Mouse (Mus musculus): ENCODE results near the gene Nes. TPM values are rescaled to one million over a fixed set of nuclear protein-coding genes. Genes with fewer than 3 reads are reported as not detected.

The Nes gene
- polyA plus RNA-seq, 1 experiment from 2014 or later: 31.8 TPM

GRCm38 (mm10) chr3:88002291-88002976 lies 31.6 kb downstream of the Nes start:
- Histone ChIP-seq H3K4me3 (0 out of 2 replicates have a peak overlapping the region, but pooled peaks have one; percentile 14), H3K4me2 (peak overlapping the region; percentile 26), H3K9ac (no peak overlapping the region), H3K36me3 (no peaks in the 10 kb centered on the region), H3K4me1 (replicated peaks) (peaks cover 40% of the 10 kb centered on the region), H3K27me3 (peaks cover 67% of the 10 kb centered on the region), H3K27ac (replicated peaks) (peak overlapping the region; percentile 58), H3K9me3 (no peaks in the 10 kb centered on the region)
- 7% methylated on average over 17 of the region's 17 CpGs for WGBS
- peak; percentile 64 for ATAC-seq (ENCODE audit: low FRiP score, low read depth)

- Histone ChIP-seq H3K27me3 (peaks cover 30% of the 10 kb centered on the region), H3K9me3 (no peaks in the 10 kb centered on the region), H3K4me3 (no peak overlapping the region), H3K4me1 (replicated peaks) (peaks cover 18% of the 10 kb centered on the region), H3K9ac (no peak overlapping the region), H3K4me2 (no peak overlapping the region), H3K27ac (replicated peaks) (no peak overlapping the region), H3K36me3 (no peaks in the 10 kb centered on the region)
- 84% methylated on average over 18 of the region's 18 CpGs for WGBS
- ATAC-seq (ENCODE audit: low FRiP score, low read depth): no peak
Measured at GRCm38 (mm10) chr3:88005822-88006786, 35.2 kb downstream of the Nes start.

- WGBS: 14% methylated on average over 6 of the region's 6 CpGs
- Histone ChIP-seq H3K4me1 (replicated peaks) (no peaks in the 10 kb centered on the region), H3K9ac (no peak overlapping the region), H3K27ac (replicated peaks) (no peak overlapping the region), H3K9me3 (no peaks in the 10 kb centered on the region), H3K27me3 (no peaks in the 10 kb centered on the region), H3K36me3 (no peaks in the 10 kb centered on the region), H3K4me2 (no peak overlapping the region), H3K4me3 (no peak overlapping the region)
- ATAC-seq (ENCODE audit: low FRiP score, low read depth): no peak
Measured at GRCm38 (mm10) chr3:88010634-88011265, 39.9 kb downstream of the Nes start.

GRCm38 (mm10) chr3:88022322-88023191 lies 51.7 kb downstream of the Nes start:
- no peaks in the 10 kb centered on the region for H3K9me3 ChIP-seq
- peaks cover 70% of the 10 kb centered on the region for H3K27me3 ChIP-seq
- peak overlapping the region; percentile 53 for H3K4me3 ChIP-seq
- WGBS: under 1% methylated on average over 65 of the region's 66 CpGs
- H3K27ac ChIP-seq (replicated peaks): no peak overlapping the region
- peak overlapping the region; percentile 89 for H3K4me2 ChIP-seq
- ATAC-seq (ENCODE audit: low FRiP score, low read depth): peak; percentile 90
- no peaks in the 10 kb centered on the region for H3K36me3 ChIP-seq
- peak overlapping the region; percentile 39 for H3K9ac ChIP-seq
- peaks cover 21% of the 10 kb centered on the region for H3K4me1 ChIP-seq (replicated peaks)

- Histone ChIP-seq H3K9me3 (no peaks in the 10 kb centered on the region), H3K36me3 (no peaks in the 10 kb centered on the region), H3K9ac (peak overlapping the region; percentile 39), H3K4me2 (peak overlapping the region; percentile 89), H3K27me3 (peaks cover 67% of the 10 kb centered on the region), H3K4me1 (replicated peaks) (peaks cover 21% of the 10 kb centered on the region), H3K4me3 (peak overlapping the region; percentile 53), H3K27ac (replicated peaks) (no peak overlapping the region)
- WGBS: under 1% methylated on average over 79 of the region's 81 CpGs
- ATAC-seq (ENCODE audit: low FRiP score, low read depth): peak; percentile 76
Measured at GRCm38 (mm10) chr3:88023192-88024074, 52.6 kb downstream of the Nes start.

- Histone ChIP-seq H3K9me3 (no peaks in the 10 kb centered on the region), H3K27me3 (peaks cover 60% of the 10 kb centered on the region), H3K27ac (replicated peaks) (no peak overlapping the region), H3K9ac (no peak overlapping the region), H3K36me3 (no peaks in the 10 kb centered on the region), H3K4me1 (replicated peaks) (peaks cover 21% of the 10 kb centered on the region), H3K4me3 (no peak overlapping the region), H3K4me2 (no peak overlapping the region)
- ATAC-seq (ENCODE audit: low FRiP score, low read depth): no peak
- 71% methylated on average over 7 of the region's 7 CpGs for WGBS
Measured at GRCm38 (mm10) chr3:88026823-88027222, 55.9 kb downstream of the Nes start.

GRCm38 (mm10) chr3:88027434-88028186 lies 56.7 kb downstream of the Nes start, which contains the start of gene Hapln2:
Gene Hapln2 (minus strand): TSS chr3:88027583.
- Histone ChIP-seq H3K9me3 (no peaks in the 10 kb centered on the region), H3K4me3 (no peak within 1 kb of the TSS), H3K4me1 (replicated peaks) (peaks cover 17% of the 10 kb centered on the region), H3K27ac (replicated peaks) (no peak within 1 kb of the TSS), H3K4me2 (no peak within 1 kb of the TSS), H3K36me3 (no peaks in the 10 kb centered on the region), H3K9ac (no peak within 1 kb of the TSS), H3K27me3 (peaks cover 58% of the 10 kb centered on the region)
- no peak for ATAC-seq (ENCODE audit: low FRiP score, low read depth)
- 44% methylated on average over 5 of the region's 5 CpGs for WGBS

Other genes with a start within 250 kb of the Nes start
- gene Lrrc71, start 222.5 kb upstream of the Nes start, polyA plus RNA-seq (2015; fragmentation: Nextera tagmentation; extraction: Ambion mirVana): 0.39 and 0.49 TPM in 2 replicates
- gene Ntrk1, start 175.9 kb upstream of the Nes start, polyA plus RNA-seq (2015; fragmentation: Nextera tagmentation; extraction: Ambion mirVana): 6.6 and 17.2 TPM in 2 replicates
- gene Insrr, start 174.1 kb upstream of the Nes start, polyA plus RNA-seq (2015; fragmentation: Nextera tagmentation; extraction: Ambion mirVana): 0.67 and 1.2 TPM in 2 replicates
- gene Pear1, start 146.8 kb upstream of the Nes start, polyA plus RNA-seq (2015; fragmentation: Nextera tagmentation; extraction: Ambion mirVana): 10.3 and 10.9 TPM in 2 replicates
- gene Sh2d2a, start 124.3 kb upstream of the Nes start, polyA plus RNA-seq (2015; fragmentation: Nextera tagmentation; extraction: Ambion mirVana): 0.05 TPM in 1 of 2 replicates, not detected in the other
- 15.6 and 18.5 TPM in 2 replicates for gene Prcc, start 85.5 kb upstream of the Nes start, polyA plus RNA-seq (2015; fragmentation: Nextera tagmentation; extraction: Ambion mirVana)
- gene Hdgf, start 64.8 kb upstream of the Nes start, polyA plus RNA-seq (2015; fragmentation: Nextera tagmentation; extraction: Ambion mirVana): 170 and 183 TPM in 2 replicates
- 48.6 and 56.2 TPM in 2 replicates for gene Mrpl24, start 51.6 kb upstream of the Nes start, polyA plus RNA-seq (2015; fragmentation: Nextera tagmentation; extraction: Ambion mirVana)
- gene Isg20l2, start 40.8 kb upstream of the Nes start, polyA plus RNA-seq (2015; fragmentation: Nextera tagmentation; extraction: Ambion mirVana): 30.7 and 33.3 TPM in 2 replicates
- 20.1 and 20.3 TPM in 2 replicates for gene Rrnad1, start 40.4 kb upstream of the Nes start, polyA plus RNA-seq (2015; fragmentation: Nextera tagmentation; extraction: Ambion mirVana)
- 50.7 and 74.7 TPM in 2 replicates for gene Crabp2, start 22.4 kb upstream of the Nes start, polyA plus RNA-seq (2015; fragmentation: Nextera tagmentation; extraction: Ambion mirVana)
- gene Bcan, start 29.2 kb downstream of the Nes start, polyA plus RNA-seq (2015; fragmentation: Nextera tagmentation; extraction: Ambion mirVana): 107 and 112 TPM in 2 replicates
- 0.87 and 0.95 TPM in 2 replicates for gene Hapln2, start 56.5 kb downstream of the Nes start, polyA plus RNA-seq (2015; fragmentation: Nextera tagmentation; extraction: Ambion mirVana)
- gene Gpatch4, start 72.0 kb downstream of the Nes start, polyA plus RNA-seq (2015; fragmentation: Nextera tagmentation; extraction: Ambion mirVana): 36.0 and 36.5 TPM in 2 replicates
- 153 and 158 TPM in 2 replicates for gene Naxe, start 87.4 kb downstream of the Nes start, polyA plus RNA-seq (2015; fragmentation: Nextera tagmentation; extraction: Ambion mirVana)
- not detected in 2 replicates for gene Ttc24, start 107.2 kb downstream of the Nes start, polyA plus RNA-seq (2015; fragmentation: Nextera tagmentation; extraction: Ambion mirVana)
- gene Iqgap3, start 110.9 kb downstream of the Nes start, polyA plus RNA-seq (2015; fragmentation: Nextera tagmentation; extraction: Ambion mirVana): 3.4 and 4.4 TPM in 2 replicates
- 19.2 and 23.9 TPM in 2 replicates for gene Mef2d, start 171.3 kb downstream of the Nes start, polyA plus RNA-seq (2015; fragmentation: Nextera tagmentation; extraction: Ambion mirVana)

All from hindbrain, embryonic 15.5 days (tissue).